Mouse (Mus musculus) olfactory bulb, adult 2 months (tissue): ENCODE measurements around the gene Cdkl3.

Source experiments
- CTCF ChIP-seq: fragments of 200-500 bp; IDR thresholded peaks from 2 replicates; pipeline ENCODE4 v1.5.1; 2012; ENCODE audit warnings: low read depth, mild to moderate bottlenecking, low read length, moderate library complexity; ENCODE audit not compliant: insufficient read depth
- POLR2A ChIP-seq: fragments of 200-500 bp; IDR thresholded peaks from 2 replicates; pipeline ENCODE4 v1.6.1; 2012; ENCODE audit warnings: mild to moderate bottlenecking, low read depth, low read length, moderate library complexity; ENCODE audit not compliant: insufficient read depth

DNA sequence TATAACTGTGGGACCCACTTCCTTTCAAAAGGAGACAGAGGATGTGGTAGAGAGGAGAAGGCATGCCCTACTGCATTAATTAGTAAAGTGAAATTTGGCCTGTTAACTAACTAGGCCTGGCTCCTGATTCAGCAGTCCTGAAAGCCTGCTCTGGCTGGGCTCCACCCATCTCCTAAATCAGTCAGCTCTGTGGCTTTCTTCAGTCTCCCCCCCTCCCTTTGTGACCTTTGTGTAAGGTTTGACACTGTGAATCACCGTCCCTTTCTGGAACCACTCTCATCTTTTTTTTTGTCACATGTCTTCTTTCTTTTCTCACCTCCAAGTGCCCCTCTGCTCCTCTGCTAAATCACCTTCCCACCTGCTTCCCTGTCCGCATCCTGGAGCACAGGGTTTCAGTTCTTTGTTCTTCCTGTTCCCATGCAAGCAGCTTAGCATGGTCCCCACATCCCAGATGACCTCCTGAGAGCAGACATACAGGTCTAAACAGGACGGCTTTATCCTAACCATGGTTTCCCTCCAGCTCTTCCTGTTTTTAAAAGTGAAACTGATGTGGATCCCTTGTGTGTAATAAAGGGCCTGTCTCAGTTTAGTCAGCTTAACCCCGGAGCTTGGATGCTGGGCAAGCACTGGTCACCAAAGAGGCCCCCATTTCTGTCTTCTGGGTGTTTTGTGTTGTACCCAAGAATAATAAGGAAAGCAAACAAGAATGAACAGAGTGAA is 42.6 kb downstream of the Cdkl3 start:
- no peak for TF ChIP-seq CTCF
- TF ChIP-seq POLR2A, result no peak
